Mouse (Mus musculus): ENCODE results near the gene Nynrin. TPM values are rescaled to one million over a fixed set of nuclear protein-coding genes. Genes with fewer than 3 reads are reported as not detected.

The Nynrin gene
- polyA plus RNA-seq, 1 experiment from 2014 or later = 11.2 TPM

- H3K27me3 ChIP-seq (ENCODE audit: control insufficient read depth, insufficient read depth, low read length) = no peaks in the 10 kb centered on the region
- DNase-seq (no peak), ATAC-seq (ENCODE audit: low FRiP score, low TSS enrichment) (no peak)
- no peak overlapping the region for H3K4me2 ChIP-seq (ENCODE audit: low read length)
- H3K4me3 ChIP-seq (replicated peaks; ENCODE audit: low read depth, low read length) = no peak overlapping the region
- H3K4me1 ChIP-seq (ENCODE audit: control insufficient read depth, insufficient read depth, low read length) = no peaks in the 10 kb centered on the region
- no peaks in the 10 kb centered on the region for H3K9me3 ChIP-seq (ENCODE audit: control insufficient read depth, low read length)
- H3K27ac ChIP-seq (replicated peaks; ENCODE audit: low read depth, low read length) = no peak overlapping the region
- WGBS = 97% methylated on average over 6 of the region's 6 CpGs
- H3K36me3 ChIP-seq (ENCODE audit: control insufficient read depth, insufficient read depth, low read length) = peaks cover 81% of the 10 kb centered on the region
- H3K9ac ChIP-seq (replicated peaks; ENCODE audit: low read length) = no peak overlapping the region
Observed at GRCm38 (mm10) chr14:55869538-55869937, 15.7 kb downstream of the Nynrin start.

- no peak overlapping the region for H3K4me2 ChIP-seq (ENCODE audit: low read length)
- no peak overlapping the region for H3K27ac ChIP-seq (replicated peaks; ENCODE audit: low read depth, low read length)
- no peak overlapping the region for H3K9ac ChIP-seq (replicated peaks; ENCODE audit: low read length)
- WGBS = 89% methylated on average over 12 of the region's 12 CpGs
- H3K4me3 ChIP-seq (replicated peaks; ENCODE audit: low read depth, low read length) = no peak overlapping the region
- no peaks in the 10 kb centered on the region for H3K9me3 ChIP-seq (ENCODE audit: control insufficient read depth, low read length)
- H3K27me3 ChIP-seq (ENCODE audit: control insufficient read depth, insufficient read depth, low read length) = no peaks in the 10 kb centered on the region
- H3K36me3 ChIP-seq (ENCODE audit: control insufficient read depth, insufficient read depth, low read length) = peaks cover 57% of the 10 kb centered on the region
- no peaks in the 10 kb centered on the region for H3K4me1 ChIP-seq (ENCODE audit: control insufficient read depth, insufficient read depth, low read length)
- DNase-seq = no peak
- ATAC-seq (ENCODE audit: low FRiP score, low TSS enrichment) = no peak
Observed at GRCm38 (mm10) chr14:55872039-55872438, 18.2 kb downstream of the Nynrin start.

GRCm38 (mm10) chr14:55872551-55872950 lies 18.7 kb downstream of the Nynrin start:
- Histone ChIP-seq H3K27ac (replicated peaks; ENCODE audit: low read depth, low read length) (no peak overlapping the region), H3K36me3 (ENCODE audit: control insufficient read depth, insufficient read depth, low read length) (peaks cover 56% of the 10 kb centered on the region), H3K4me3 (replicated peaks; ENCODE audit: low read depth, low read length) (no peak overlapping the region), H3K9ac (replicated peaks; ENCODE audit: low read length) (no peak overlapping the region), H3K4me1 (ENCODE audit: control insufficient read depth, insufficient read depth, low read length) (no peaks in the 10 kb centered on the region), H3K27me3 (ENCODE audit: control insufficient read depth, insufficient read depth, low read length) (no peaks in the 10 kb centered on the region), H3K9me3 (ENCODE audit: control insufficient read depth, low read length) (no peaks in the 10 kb centered on the region), H3K4me2 (ENCODE audit: low read length) (no peak overlapping the region)
- WGBS = 91% methylated on average over 17 of the region's 17 CpGs
- 0 out of 2 replicates have a peak, but pooled peaks have one; percentile 25 for ATAC-seq (ENCODE audit: low FRiP score, low TSS enrichment)
- DNase-seq = no peak

- no peak overlapping the region for H3K9ac ChIP-seq (replicated peaks; ENCODE audit: low read length)
- ATAC-seq (ENCODE audit: low FRiP score, low TSS enrichment) (no peak), DNase-seq (no peak)
- H3K27ac ChIP-seq (replicated peaks; ENCODE audit: low read depth, low read length) = no peak overlapping the region; the same call in 1 of the 2 replicates
- no peak overlapping the region for H3K4me2 ChIP-seq (ENCODE audit: low read length)
- H3K4me1 ChIP-seq (ENCODE audit: control insufficient read depth, insufficient read depth, low read length) = no peaks in the 10 kb centered on the region
- no peak overlapping the region for H3K4me3 ChIP-seq (replicated peaks; ENCODE audit: low read depth, low read length)
- H3K9me3 ChIP-seq (ENCODE audit: control insufficient read depth, low read length) = no peaks in the 10 kb centered on the region
- WGBS = 87% methylated on average over 8 of the region's 8 CpGs
- H3K27me3 ChIP-seq (ENCODE audit: control insufficient read depth, insufficient read depth, low read length) = no peaks in the 10 kb centered on the region
- H3K36me3 ChIP-seq (ENCODE audit: control insufficient read depth, insufficient read depth, low read length) = peaks cover 49% of the 10 kb centered on the region
Observed at GRCm38 (mm10) chr14:55873242-55873713, 19.5 kb downstream of the Nynrin start.

- Histone ChIP-seq H3K27me3 (ENCODE audit: control insufficient read depth, insufficient read depth, low read length) (no peaks in the 10 kb centered on the region), H3K36me3 (ENCODE audit: control insufficient read depth, insufficient read depth, low read length) (peaks cover 42% of the 10 kb centered on the region), H3K9ac (replicated peaks; ENCODE audit: low read length) (no peak overlapping the region), H3K9me3 (ENCODE audit: control insufficient read depth, low read length) (no peaks in the 10 kb centered on the region), H3K4me3 (replicated peaks; ENCODE audit: low read depth, low read length) (no peak overlapping the region), H3K27ac (replicated peaks; ENCODE audit: low read depth, low read length) (peak overlapping the region; percentile 50; the same call in 1 of the 2 replicates), H3K4me1 (ENCODE audit: control insufficient read depth, insufficient read depth, low read length) (no peaks in the 10 kb centered on the region), H3K4me2 (ENCODE audit: low read length) (peak overlapping the region; percentile 33)
- ATAC-seq (ENCODE audit: low FRiP score, low TSS enrichment) = peak; percentile 63
- 14% methylated on average over 30 of the region's 30 CpGs for WGBS
- peak; percentile 85 for DNase-seq
Observed at GRCm38 (mm10) chr14:55873714-55874683, 20.2 kb downstream of the Nynrin start.

- H3K27me3 ChIP-seq (ENCODE audit: control insufficient read depth, insufficient read depth, low read length) = no peaks in the 10 kb centered on the region
- ATAC-seq (ENCODE audit: low FRiP score, low TSS enrichment) = no peak
- no peak overlapping the region for H3K9ac ChIP-seq (replicated peaks; ENCODE audit: low read length)
- DNase-seq = no peak
- 34% methylated on average over 14 of the region's 14 CpGs for WGBS
- H3K4me1 ChIP-seq (ENCODE audit: control insufficient read depth, insufficient read depth, low read length) = no peaks in the 10 kb centered on the region
- H3K9me3 ChIP-seq (ENCODE audit: control insufficient read depth, low read length) = no peaks in the 10 kb centered on the region
- H3K36me3 ChIP-seq (ENCODE audit: control insufficient read depth, insufficient read depth, low read length) = peaks cover 7% of the 10 kb centered on the region; the same call in 1 of the 2 replicates
- H3K27ac ChIP-seq (replicated peaks; ENCODE audit: low read depth, low read length) = no peak overlapping the region
- H3K4me3 ChIP-seq (replicated peaks; ENCODE audit: low read depth, low read length) = no peak overlapping the region
- H3K4me2 ChIP-seq (ENCODE audit: low read length) = no peak overlapping the region
Observed at GRCm38 (mm10) chr14:55877469-55878315, 23.9 kb downstream of the Nynrin start.

- DNase-seq = no peak
- no peak for ATAC-seq (ENCODE audit: low FRiP score, low TSS enrichment)
- Histone ChIP-seq H3K9ac (replicated peaks; ENCODE audit: low read length) (no peak overlapping the region), H3K36me3 (ENCODE audit: control insufficient read depth, insufficient read depth, low read length) (no peaks in the 10 kb centered on the region), H3K4me2 (ENCODE audit: low read length) (no peak overlapping the region), H3K4me1 (ENCODE audit: control insufficient read depth, insufficient read depth, low read length) (no peaks in the 10 kb centered on the region), H3K9me3 (ENCODE audit: control insufficient read depth, low read length) (no peaks in the 10 kb centered on the region), H3K27me3 (ENCODE audit: control insufficient read depth, insufficient read depth, low read length) (no peaks in the 10 kb centered on the region), H3K27ac (replicated peaks; ENCODE audit: low read depth, low read length) (no peak overlapping the region), H3K4me3 (replicated peaks; ENCODE audit: low read depth, low read length) (no peak overlapping the region)
- 38% methylated on average over 7 of the region's 7 CpGs for WGBS
Observed at GRCm38 (mm10) chr14:55878316-55878940, 24.6 kb downstream of the Nynrin start.

GRCm38 (mm10) chr14:55879623-55880022 lies 25.8 kb downstream of the Nynrin start:
- no peak overlapping the region for H3K27ac ChIP-seq (replicated peaks; ENCODE audit: low read depth, low read length)
- H3K36me3 ChIP-seq (ENCODE audit: control insufficient read depth, insufficient read depth, low read length) = no peaks in the 10 kb centered on the region
- 0 out of 2 replicates have a peak, but pooled peaks cover 2% of the 10 kb centered on the region for H3K4me1 ChIP-seq (ENCODE audit: control insufficient read depth, insufficient read depth, low read length)
- WGBS = 29% methylated on average over 1 of the region's 1 CpGs
- no peaks in the 10 kb centered on the region for H3K9me3 ChIP-seq (ENCODE audit: control insufficient read depth, low read length)
- DNase-seq = peak; percentile 79
- no peaks in the 10 kb centered on the region for H3K27me3 ChIP-seq (ENCODE audit: control insufficient read depth, insufficient read depth, low read length)
- ATAC-seq (ENCODE audit: low FRiP score, low TSS enrichment) = peak; percentile 53; the same call in 1 of the 2 replicates
- no peak overlapping the region for H3K9ac ChIP-seq (replicated peaks; ENCODE audit: low read length)
- no peak overlapping the region for H3K4me3 ChIP-seq (replicated peaks; ENCODE audit: low read depth, low read length)
- H3K4me2 ChIP-seq (ENCODE audit: low read length) = no peak overlapping the region

All from midbrain, embryonic 14.5 days (tissue).